In the genomic region with DNA sequence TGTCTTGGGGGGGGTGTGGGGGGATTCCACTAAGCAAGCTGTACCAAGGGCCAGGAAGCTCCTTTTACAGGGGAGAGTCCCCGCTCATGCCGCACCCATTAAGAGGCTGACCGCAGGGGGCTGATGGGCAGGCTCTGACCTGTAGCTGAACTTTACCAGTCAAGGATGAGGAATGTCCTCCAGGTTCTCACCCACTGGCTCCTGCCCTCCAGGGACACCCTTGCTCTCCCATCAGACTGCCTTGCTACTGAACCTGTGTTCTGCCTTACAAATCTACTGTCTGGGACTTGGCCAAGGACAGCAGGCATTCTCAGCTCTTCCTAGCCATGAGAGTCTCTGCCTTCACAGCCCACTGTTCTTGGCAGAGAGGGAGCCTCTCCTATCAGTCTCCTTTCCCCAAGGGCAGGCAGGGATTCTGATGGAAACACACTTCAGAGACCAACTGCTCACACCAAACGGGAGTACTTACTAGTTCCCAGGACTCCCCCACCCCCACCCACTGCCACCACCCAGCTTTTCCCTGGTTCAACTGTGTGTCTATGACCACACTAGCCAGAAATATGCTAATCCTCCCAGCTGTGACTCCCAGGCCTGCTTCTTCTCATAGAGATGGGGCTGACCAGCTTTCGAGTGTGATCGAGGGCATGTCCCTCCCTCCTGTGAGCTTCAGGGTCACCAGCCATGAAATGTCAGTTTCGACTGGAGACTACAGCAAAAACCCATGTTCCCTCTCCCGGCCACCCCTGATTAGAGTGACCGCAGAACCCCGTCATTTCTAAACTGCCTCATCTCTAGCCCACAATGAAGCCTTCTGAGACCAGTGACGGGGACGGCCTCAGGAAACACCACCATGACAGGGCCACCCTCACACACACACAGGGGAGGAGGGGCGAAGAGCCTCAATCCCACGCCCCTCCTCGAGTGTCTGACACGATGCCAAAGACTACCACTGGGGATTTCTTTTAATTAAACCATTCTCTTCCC, we compare ENCODE assay signal across 11 mouse cellular contexts. TPM values are rescaled to one million over a fixed set of nuclear protein-coding genes. Genes with fewer than 3 reads are reported as not detected.
DNase-seq lines count a peak whose midpoint lies in the region; ATAC-seq and TF ChIP-seq lines count a peak whose summit lies in the region.
"Had no signal": no experiment of that assay in that cellular context is flagged by ENCODE, and none has a peak within 500 bp of the region (broad histone marks: within the 10 kb centered on the region; RNA-seq: fewer than 3 reads in every experiment).

No protein-coding gene starts in this region.

- no peak for TF ChIP-seq EP300 in stomach, postnatal 0 days (optimal IDR thresholded peaks at IDR 0.05)

- peak overlapping the region; percentile 6; the same call in 1 of the 2 replicates for H3K27ac ChIP-seq in stomach, embryonic 15.5 days
- H3K27ac ChIP-seq in stomach, postnatal 0 days (replicated peaks), result no peak overlapping the region
- H3K27ac ChIP-seq in hindbrain, postnatal 0 days, result peak overlapping the region; percentile 22; the same call in 1 of the 2 replicates

- no peaks in the 10 kb centered on the region for H3K9me3 ChIP-seq in stomach, embryonic 15.5 days
- H3K9me3 ChIP-seq in stomach, postnatal 0 days (ENCODE audit: control insufficient read depth, low read length), result no peaks in the 10 kb centered on the region
- no peaks in the 10 kb centered on the region for H3K9me3 ChIP-seq in hindbrain, postnatal 0 days (ENCODE audit: low read length)

- no peak for TF ChIP-seq CTCF in stomach, postnatal 0 days (IDR thresholded peaks at IDR 0.05; ENCODE audit: low read depth)
- no peak for TF ChIP-seq CTCF in hindbrain, postnatal 0 days (IDR thresholded peaks at IDR 0.05; ENCODE audit: low read depth)

- no peak for DNase-seq in frontal cortex, adult 2 months (ENCODE audit: extremely low spot score in 1 of 2, low spot score in 1 of 2)
- DNase-seq in stomach, postnatal 0 days (ENCODE audit: low spot score), result no peak
- DNase-seq in hindbrain, postnatal 0 days (ENCODE audit: low spot score), result peak; percentile 51
- peak; percentile 72 for DNase-seq in thymus, postnatal 4 days
- no peak for DNase-seq in frontal cortex, postnatal 10 days (ENCODE audit: low spot score in 2 of 2)
- no peak for DNase-seq in kidney, adult 11 months
- DNase-seq: cerebellum, adult 11 months had no signal

- 46% methylated on average over 16 of the region's 16 CpGs for WGBS in stomach, embryonic 15.5 days
- 58% methylated on average over 16 of the region's 16 CpGs for WGBS in stomach, postnatal 0 days
- WGBS in hindbrain, postnatal 0 days, result 41% methylated on average over 16 of the region's 16 CpGs

- no peaks in the 10 kb centered on the region for H3K36me3 ChIP-seq in stomach, embryonic 15.5 days
- no peaks in the 10 kb centered on the region for H3K36me3 ChIP-seq in stomach, postnatal 0 days (ENCODE audit: control insufficient read depth, insufficient read depth, low read length)
- no peaks in the 10 kb centered on the region for H3K36me3 ChIP-seq in hindbrain, postnatal 0 days (ENCODE audit: insufficient read depth, low read length)

- ATAC-seq in frontal cortex, adult (ENCODE audit: low TSS enrichment), result peak; percentile 57
- ATAC-seq in stomach, embryonic 15.5 days (ENCODE audit: insufficient read depth, low FRiP score, low read depth), result no peak
- ATAC-seq in stomach, postnatal 0 days (ENCODE audit: low FRiP score, low TSS enrichment), result no peak
- 0 out of 2 replicates have a peak, but pooled peaks have one; percentile 8 for ATAC-seq in hindbrain, postnatal 0 days

- no peak overlapping the region for H3K4me3 ChIP-seq in stomach, embryonic 15.5 days (replicated peaks)
- H3K4me3 ChIP-seq in stomach, postnatal 0 days (ENCODE audit: low read depth, low read length), result no peak overlapping the region
- no peak overlapping the region for H3K4me3 ChIP-seq in hindbrain, postnatal 0 days (ENCODE audit: low read length)

- no peak overlapping the region for H3K4me2 ChIP-seq in stomach, embryonic 15.5 days
- H3K4me2 ChIP-seq in stomach, postnatal 0 days (replicated peaks; ENCODE audit: low read depth), result no peak overlapping the region
- no peak overlapping the region for H3K4me2 ChIP-seq in hindbrain, postnatal 0 days (ENCODE audit: low read depth, low read length)

- H3K27me3 ChIP-seq in stomach, embryonic 15.5 days (replicated peaks), result no peaks in the 10 kb centered on the region
- H3K27me3 ChIP-seq in stomach, postnatal 0 days (ENCODE audit: control insufficient read depth, insufficient read depth, low read length), result no peaks in the 10 kb centered on the region
- H3K27me3 ChIP-seq in hindbrain, postnatal 0 days (ENCODE audit: insufficient read depth, low read length), result no peaks in the 10 kb centered on the region

- peaks cover 21% of the 10 kb centered on the region for H3K4me1 ChIP-seq in stomach, embryonic 15.5 days
- H3K4me1 ChIP-seq in stomach, postnatal 0 days (replicated peaks; ENCODE audit: control insufficient read depth, insufficient read depth), result peaks cover 5% of the 10 kb centered on the region; the same call in 1 of the 2 replicates
- H3K4me1 ChIP-seq in hindbrain, postnatal 0 days (ENCODE audit: insufficient read depth, low read length), result peaks cover 11% of the 10 kb centered on the region; the same call in 1 of the 2 replicates

- H3K9ac ChIP-seq in stomach, embryonic 15.5 days, result no peak overlapping the region
- no peak overlapping the region for H3K9ac ChIP-seq in stomach, postnatal 0 days (ENCODE audit: low read length)
- H3K9ac ChIP-seq in hindbrain, postnatal 0 days (replicated peaks; ENCODE audit: low read length), result no peak overlapping the region

RNA-seq across cellular contexts. Expression of a gene that starts 29.1 kb away (rescaled TPM):
- polyA plus RNA-seq in frontal cortex, adult 2 months (2012; rRNA removed), result 204 and 283 TPM in 2 replicates
- polyA plus RNA-seq in stomach, embryonic 15.5 days (2015; fragmentation: Nextera tagmentation; extraction: Ambion mirVana), result 436 and 440 TPM in 2 replicates
- 397 and 433 TPM in 2 replicates for polyA plus RNA-seq in stomach, postnatal 0 days (2015; fragmentation: Nextera tagmentation; extraction: Ambion mirVana)
- 189 and 321 TPM in 2 replicates for total RNA-seq in hindbrain, postnatal 0 days (2014; rRNA removed)
- polyA plus RNA-seq in hindbrain, postnatal 0 days (2015; fragmentation: Nextera tagmentation; extraction: Ambion mirVana), result 406 and 407 TPM in 2 replicates

RNA-seq across cellular contexts. Expression of a gene that starts 29.2 kb away (rescaled TPM):
- 57.3 and 71.9 TPM in 2 replicates for polyA plus RNA-seq in frontal cortex, adult 2 months (2012; rRNA removed)
- polyA plus RNA-seq in stomach, embryonic 15.5 days (2015; fragmentation: Nextera tagmentation; extraction: Ambion mirVana), result 43.1 and 44.1 TPM in 2 replicates
- 40.2 and 45.7 TPM in 2 replicates for polyA plus RNA-seq in stomach, postnatal 0 days (2015; fragmentation: Nextera tagmentation; extraction: Ambion mirVana)
- 105 and 126 TPM in 2 replicates for total RNA-seq in hindbrain, postnatal 0 days (2014; rRNA removed)
- 76.9 and 82.7 TPM in 2 replicates for polyA plus RNA-seq in hindbrain, postnatal 0 days (2015; fragmentation: Nextera tagmentation; extraction: Ambion mirVana)

RNA-seq across cellular contexts. Expression of a gene that starts 60.0 kb away (rescaled TPM):
- not detected in 2 replicates for polyA plus RNA-seq in frontal cortex, adult 2 months (2012; rRNA removed)
- not detected in 2 replicates for polyA plus RNA-seq in stomach, embryonic 15.5 days (2015; fragmentation: Nextera tagmentation; extraction: Ambion mirVana)
- polyA plus RNA-seq in stomach, postnatal 0 days (2015; fragmentation: Nextera tagmentation; extraction: Ambion mirVana), result 0.02 and 0.16 TPM in 2 replicates
- not detected in 2 replicates for total RNA-seq in hindbrain, postnatal 0 days (2014; rRNA removed)
- 0.05 TPM in 1 of 2 replicates, not detected in the other for polyA plus RNA-seq in hindbrain, postnatal 0 days (2015; fragmentation: Nextera tagmentation; extraction: Ambion mirVana)
- total RNA-seq: heart, adult 18-20 months; liver, adult 2 months had no signal
- polyA plus RNA-seq: liver, adult 2 months had no signal

Comparison
In these comparisons a context has a peak if more than half of its experiments do, and no peak if none do; other contexts are left out.
1. ATAC-seq: peak in frontal cortex, adult (single experiment) and hindbrain, postnatal 0 days (single experiment); none in stomach, embryonic 15.5 days (single experiment) and stomach, postnatal 0 days (single experiment).
2. DNase-seq: peak in hindbrain, postnatal 0 days (single experiment) and thymus, postnatal 4 days (single experiment); none in frontal cortex, adult 2 months (0 of 2), stomach, postnatal 0 days (single experiment), frontal cortex, postnatal 10 days (0 of 2) and kidney, adult 11 months (single experiment).